In the genomic region with DNA sequence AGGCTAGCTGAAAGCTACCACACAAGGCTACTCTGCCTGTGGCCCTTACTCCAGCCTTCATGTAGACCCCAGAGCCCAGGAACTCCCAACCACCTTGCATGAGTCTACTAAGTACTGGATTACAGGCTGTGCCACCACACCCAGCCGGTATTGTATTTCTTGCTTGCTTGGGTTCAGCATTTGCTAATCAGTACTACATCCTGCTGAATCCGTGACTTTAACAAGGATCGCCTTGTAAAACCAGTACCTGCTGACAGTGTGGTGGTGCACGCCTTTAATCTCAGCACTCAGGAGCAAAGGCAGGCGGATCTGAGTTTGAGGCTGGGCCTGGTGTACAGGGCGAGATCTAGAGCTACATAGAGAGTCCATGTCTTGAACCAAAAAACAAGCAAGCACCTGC, we compare ENCODE assay signal across 18 mouse cellular contexts. TPM values are rescaled to one million over a fixed set of nuclear protein-coding genes. Genes with fewer than 3 reads are reported as not detected.
"Had no signal": no experiment of that assay in that cellular context is flagged by ENCODE, and none has a peak within 500 bp of the region (broad histone marks: within the 10 kb centered on the region; RNA-seq: fewer than 3 reads in every experiment).

No protein-coding gene starts in this region.

- H3K9me3 ChIP-seq: lung, embryonic 15.5 days; megakaryocyte, embryonic 14.5 days; midbrain, embryonic 13.5 days; midbrain, embryonic 15.5 days; neural tube, embryonic 12.5 days had no signal

- ATAC-seq: lung, postnatal 0 days; midbrain, embryonic 13.5 days; midbrain, embryonic 15.5 days had no signal

- DNase-seq: lung, adult 18-20 months; lung, postnatal 14 days; lung, postnatal 36 days; right cerebral cortex, postnatal 14 days; thymus, adult 18-20 months; thymus, postnatal 14 days; thymus, postnatal 36 days had no signal

- H3K27ac ChIP-seq: lung, embryonic 15.5 days; macrophage; midbrain, embryonic 13.5 days; midbrain, embryonic 15.5 days; neural tube, embryonic 12.5 days had no signal

- H3K4me3 ChIP-seq: lung, embryonic 15.5 days; megakaryocyte, embryonic 14.5 days; midbrain, embryonic 13.5 days; midbrain, embryonic 15.5 days; neural tube, embryonic 12.5 days had no signal

- H3K4me2 ChIP-seq: lung, embryonic 15.5 days; midbrain, embryonic 11.5 days; midbrain, embryonic 13.5 days; midbrain, embryonic 15.5 days; neural tube, embryonic 12.5 days had no signal

- H3K9ac ChIP-seq: lung, embryonic 15.5 days; midbrain, embryonic 13.5 days; midbrain, embryonic 15.5 days; neural tube, embryonic 12.5 days had no signal

- H3K27me3 ChIP-seq: lung, embryonic 15.5 days; megakaryocyte, embryonic 14.5 days; midbrain, embryonic 13.5 days; midbrain, embryonic 15.5 days; neural tube, embryonic 12.5 days had no signal

RNA-seq across cellular contexts. Expression of a gene that starts 40.4 kb away (rescaled TPM):
- total RNA-seq: megakaryocyte progenitor cell, adult 5-6 weeks; midbrain, postnatal 0 days; monocyte, adult 5-6 weeks had no signal
- polyA plus RNA-seq: macrophage; midbrain, embryonic 11.5 days had no signal
